Mouse (Mus musculus) adrenal gland, adult 2 months (tissue): ENCODE results near the gene Kif5a. TPM values are rescaled to one million over a fixed set of nuclear protein-coding genes. Genes with fewer than 3 reads are reported as not detected.
"Not testable (repeated sequence)": the region's sequence is repeated elsewhere in the genome, so short reads cannot be mapped to it uniquely, and the experiment has no call there.

Experiments
- DNase-seq: peaks from one replicate; pipeline ENCODE4 v3.0.0; 2021
- long read RNA-seq: library from polyadenylated mRNA; stranded (forward); transcript quantifications from one replicate; pipeline ENCODE4 v2.0.0, GENCODE M21; 2021
- polyA plus RNA-seq: library from polyadenylated mRNA; depleted of rRNA; stranded (reverse); fragments of >200 nt; gene quantifications from 2 replicates; pipeline ENCODE4 v1.2.3, GENCODE M21; 2012; rRNA removed
- total RNA-seq, 2 experiments: library from RNA; stranded (reverse); gene quantifications; 2 replicates each; pipeline ENCODE4 v1.2.3; 2021

Kif5a gene
- total RNA-seq (1 to 10 TPM; 6.2 to 7.8 TPM), polyA plus RNA-seq (28.9 and 30.1 TPM in 2 replicates)
- long read RNA-seq, full-length matches to known transcripts, result 2 of 6 reads
- long read RNA-seq, partial matches to known transcripts, result 1 of 6 reads
- long read RNA-seq, other reads (novel, unspliced or antisense), result 3 of 6 reads

GRCm38 (mm10) chr10:127262548-127263398 lies at the start of gene Kif5a:
Kif5a (minus strand) TSS chr10:127263348.
- DNase-seq, result peak; percentile 48

- DNase-seq, result no peak
Measured at GRCm38 (mm10) chr10:127312858-127313257, 49.7 kb upstream of the Kif5a start.

- peak; percentile 83 for DNase-seq
Measured at GRCm38 (mm10) chr10:127312356-127312676, 49.2 kb upstream of the Kif5a start.

GRCm38 (mm10) chr10:127311476-127312355 lies 48.6 kb upstream of the Kif5a start, which contains the start of gene Mars:
Mars (minus strand) TSS chr10:127311786.
- peak; percentile 98 for DNase-seq

- DNase-seq, result no peak
Measured at GRCm38 (mm10) chr10:127310523-127311475, 47.7 kb upstream of the Kif5a start.

GRCm38 (mm10) chr10:127309167-127309566 lies 46.0 kb upstream of the Kif5a start:
- not testable (repeated sequence) for DNase-seq

- no peak for DNase-seq
Measured at GRCm38 (mm10) chr10:127303136-127303535, 40.0 kb upstream of the Kif5a start.

GRCm38 (mm10) chr10:127300361-127300760 lies 37.2 kb upstream of the Kif5a start:
- peak; percentile 52 for DNase-seq

- DNase-seq, result no peak
Measured at GRCm38 (mm10) chr10:127297015-127297871, 34.1 kb upstream of the Kif5a start.

GRCm38 (mm10) chr10:127295986-127296794 lies 33.0 kb upstream of the Kif5a start:
- no peak for DNase-seq

GRCm38 (mm10) chr10:127294895-127295510 lies 31.9 kb upstream of the Kif5a start:
- peak; percentile 34 for DNase-seq

- no peak for DNase-seq
Measured at GRCm38 (mm10) chr10:127293590-127294113, 30.5 kb upstream of the Kif5a start.

- DNase-seq, result peak; percentile 87
Measured at GRCm38 (mm10) chr10:127292987-127293538, 29.9 kb upstream of the Kif5a start.

GRCm38 (mm10) chr10:127291881-127292638 lies 28.9 kb upstream of the Kif5a start:
- DNase-seq, result no peak

- peak; percentile 84 for DNase-seq
Measured at GRCm38 (mm10) chr10:127290930-127291880, 28.1 kb upstream of the Kif5a start.

- DNase-seq, result peak; percentile 100
Measured at GRCm38 (mm10) chr10:127290307-127290929, 27.3 kb upstream of the Kif5a start.
